Comparison of ENCODE assay signal across 17 mouse cellular contexts in genomic region chr14:48909420-48909819, GRCm38 (mm10).
DNase-seq lines count a peak whose midpoint lies in the region; ATAC-seq lines count a peak whose summit lies in the region.
"Had no signal": no experiment of that assay in that cellular context is flagged by ENCODE, and none has a peak within 500 bp of the region (broad histone marks: within the 10 kb centered on the region; RNA-seq: fewer than 3 reads in every experiment).

No protein-coding gene starts in this region.

- H3K9me3 ChIP-seq in kidney, embryonic 14.5 days (ENCODE audit: control insufficient read depth, low read length), result no peaks in the 10 kb centered on the region
- H3K9me3 ChIP-seq in liver, embryonic 11.5 days (ENCODE audit: control insufficient read depth, low read length), result no peaks in the 10 kb centered on the region
- H3K9me3 ChIP-seq: embryonic facial prominence, embryonic 12.5 days; heart, embryonic 13.5 days; limb, embryonic 12.5 days; liver, embryonic 15.5 days; stomach, embryonic 15.5 days had no signal

- ATAC-seq in kidney, embryonic 14.5 days (ENCODE audit: low FRiP score, low TSS enrichment), result no peak
- no peak for ATAC-seq in liver, embryonic 11.5 days (replicated peaks; ENCODE audit: low FRiP score)
- no peak for ATAC-seq in megakaryocyte, adult 5-6 weeks (ENCODE audit: poor library complexity, severe bottlenecking)
- ATAC-seq: forebrain, postnatal 0 days had no signal

- H3K27me3 ChIP-seq in kidney, embryonic 14.5 days (ENCODE audit: control insufficient read depth, insufficient read depth, low read length), result no peaks in the 10 kb centered on the region
- no peaks in the 10 kb centered on the region for H3K27me3 ChIP-seq in liver, embryonic 11.5 days (replicated peaks; ENCODE audit: control insufficient read depth, insufficient read depth, low read length)
- H3K27me3 ChIP-seq: embryonic facial prominence, embryonic 12.5 days; limb, embryonic 12.5 days; liver, embryonic 15.5 days; stomach, embryonic 15.5 days had no signal

- H3K9ac ChIP-seq in kidney, embryonic 14.5 days (ENCODE audit: low read depth, low read length), result no peak overlapping the region
- no peak overlapping the region for H3K9ac ChIP-seq in liver, embryonic 11.5 days (ENCODE audit: low read depth, low read length)
- H3K9ac ChIP-seq: embryonic facial prominence, embryonic 12.5 days; forebrain, postnatal 0 days; heart, embryonic 13.5 days; limb, embryonic 12.5 days; liver, embryonic 15.5 days; stomach, embryonic 15.5 days had no signal

- H3K36me3 ChIP-seq in kidney, embryonic 14.5 days (ENCODE audit: control insufficient read depth, insufficient read depth, low read length), result no peaks in the 10 kb centered on the region
- no peaks in the 10 kb centered on the region for H3K36me3 ChIP-seq in liver, embryonic 11.5 days (ENCODE audit: control insufficient read depth, insufficient read depth, low read length)
- H3K36me3 ChIP-seq: embryonic facial prominence, embryonic 12.5 days; heart, embryonic 13.5 days; limb, embryonic 12.5 days; liver, embryonic 15.5 days; stomach, embryonic 15.5 days had no signal

- peak; percentile 33 for DNase-seq in kidney, adult 18-20 months
- peak; percentile 75 to 80 for DNase-seq in cerebellum, adult 18-20 months
- DNase-seq in cerebellum, postnatal 10 days, result peak; percentile 97 to 98
- peak; percentile 51 to 55 for DNase-seq in kidney, postnatal 25 days
- no peak for DNase-seq in liver, embryonic 11.5 days (ENCODE audit: low spot score)
- DNase-seq: forebrain, postnatal 0 days; gastrocnemius, postnatal 36 days; heart, postnatal 4 days; lung, postnatal 14 days had no signal

- 63% methylated on average over 13 of the region's 13 CpGs for WGBS in kidney, embryonic 14.5 days
- WGBS in liver, embryonic 11.5 days, result 83% methylated on average over 13 of the region's 13 CpGs

- no peak overlapping the region for H3K4me2 ChIP-seq in kidney, embryonic 14.5 days (replicated peaks; ENCODE audit: low read depth, low read length)
- no peak overlapping the region for H3K4me2 ChIP-seq in liver, embryonic 11.5 days
- H3K4me2 ChIP-seq: embryonic facial prominence, embryonic 12.5 days; heart, embryonic 13.5 days; limb, embryonic 12.5 days; liver, embryonic 15.5 days; midbrain, embryonic 11.5 days; stomach, embryonic 15.5 days had no signal

- H3K4me3 ChIP-seq in kidney, embryonic 14.5 days (ENCODE audit: low read length), result no peak overlapping the region
- no peak overlapping the region for H3K4me3 ChIP-seq in liver, embryonic 11.5 days (ENCODE audit: low read depth, low read length)
- H3K4me3 ChIP-seq: embryonic facial prominence, embryonic 12.5 days; heart, embryonic 13.5 days; limb, embryonic 12.5 days; liver, embryonic 15.5 days; stomach, embryonic 15.5 days had no signal

- no peak overlapping the region for H3K27ac ChIP-seq in kidney, embryonic 14.5 days (ENCODE audit: low read depth, low read length)
- H3K27ac ChIP-seq in liver, embryonic 11.5 days (ENCODE audit: low read depth, low read length), result no peak overlapping the region
- H3K27ac ChIP-seq: embryonic facial prominence, embryonic 12.5 days; heart, embryonic 13.5 days; limb, embryonic 12.5 days; liver, embryonic 15.5 days; stomach, embryonic 15.5 days had no signal

- no peaks in the 10 kb centered on the region for H3K4me1 ChIP-seq in kidney, embryonic 14.5 days (ENCODE audit: control insufficient read depth, insufficient read depth, low read length)
- no peaks in the 10 kb centered on the region for H3K4me1 ChIP-seq in liver, embryonic 11.5 days (replicated peaks; ENCODE audit: control insufficient read depth, insufficient read depth, low read length)
- H3K4me1 ChIP-seq: embryonic facial prominence, embryonic 12.5 days; heart, embryonic 13.5 days; limb, embryonic 12.5 days; liver, embryonic 15.5 days; stomach, embryonic 15.5 days had no signal
